Mouse (Mus musculus) kidney, adult 2 months (tissue): ENCODE data around the gene Skint8.

Experiments used
- CTCF ChIP-seq: fragments of 200-500 bp; conservative IDR thresholded peaks from 2 replicates; pipeline ENCODE4 v1.5.1; 2011; ENCODE audit warnings: low read depth, mild to moderate bottlenecking, control low read depth, low read length, moderate library complexity, mixed read lengths; ENCODE audit not compliant: insufficient read depth, insufficient read length
- POLR2A ChIP-seq: fragments of 200-500 bp; IDR thresholded peaks from one replicate; pipeline ENCODE4 v1.6.1; 2011; ENCODE audit warnings: low read depth, low read length, control low read depth

GRCm38 (mm10) chr4:111898566-111898965 is 20.6 kb upstream of the Skint8 start:
- TF ChIP-seq CTCF (no peak), POLR2A (no peak)
